Mouse (Mus musculus) intestine, postnatal 0 days (tissue): ENCODE results near the gene Nr1i3. TPM values are rescaled to one million over a fixed set of nuclear protein-coding genes. Genes with fewer than 3 reads are reported as not detected.

Source experiments
- ATAC-seq: fragments of 200-750 bp; cut with Nextera tagmentation; 2 replicates; pipeline ENCODE4 v1.8.0; 2017; ENCODE audit warnings: mild to moderate bottlenecking, moderate TSS enrichment, moderate library complexity
- H3K27ac ChIP-seq: fragments of 300-500 bp; sonication (generic); 2 replicates; pipeline ENCODE4 v1.5.1; 2014; ENCODE audit warnings: mild to moderate bottlenecking, low read depth, low read length, moderate library complexity
- H3K27me3 ChIP-seq: fragments of 300-500 bp; sonication (generic); replicated peaks from 2 replicates; pipeline ENCODE4 v1.6.1; 2014; ENCODE audit warnings: low read length, mixed read lengths; ENCODE audit not compliant: control insufficient read depth, insufficient read depth
- H3K36me3 ChIP-seq: fragments of 300-500 bp; sonication (generic); 2 replicates; pipeline ENCODE4 v1.6.1; 2014; ENCODE audit warnings: mild to moderate bottlenecking, moderate library complexity; ENCODE audit not compliant: control insufficient read depth, insufficient read depth
- H3K4me1 ChIP-seq: fragments of 300-500 bp; sonication (generic); replicated peaks from 2 replicates; pipeline ENCODE4 v1.6.1; 2014; ENCODE audit warnings: antibody characterized with exemption, low read length, mixed read lengths; ENCODE audit not compliant: control insufficient read depth, insufficient read depth
- H3K4me2 ChIP-seq: fragments of 300-500 bp; sonication (generic); replicated peaks from 2 replicates; pipeline ENCODE4 v1.6.1; 2014; ENCODE audit warnings: low read depth, mild to moderate bottlenecking, moderate library complexity
- H3K4me3 ChIP-seq: fragments of 300-500 bp; sonication (generic); 2 replicates; pipeline ENCODE4 v1.5.1; 2014; ENCODE audit warnings: low read depth, low read length
- H3K9ac ChIP-seq: fragments of 300-500 bp; sonication (generic); 2 replicates; pipeline ENCODE4 v1.6.1; 2014; ENCODE audit warnings: mild to moderate bottlenecking, low read depth, low read length
- H3K9me3 ChIP-seq: fragments of 300-500 bp; sonication (generic); 2 replicates; pipeline ENCODE4 v1.6.1; 2016; ENCODE audit warnings: mixed run types; ENCODE audit not compliant: control insufficient read depth
- CTCF ChIP-seq: sonication (generic); IDR thresholded peaks from 2 replicates; pipeline ENCODE4 v1.5.1; 2016; ENCODE audit warnings: low read depth, mild to moderate bottlenecking, control low read depth, antibody characterized with exemption, moderate library complexity
- WGBS: fragments of 180-500 bp; shearing (Covaris S2); extraction: QIAGEN DNeasy Blood & Tissue Kit; methylation state at CpG from one replicate; pipeline ENCODE4 v1.1.7; 2014; 5-methylcytosine and 5-hydroxymethylcytosine counted together
- polyA plus RNA-seq: library from polyadenylated mRNA; unstranded; fragments of >200 nt; fragmentation: Nextera tagmentation; extraction: Ambion mirVana; gene quantifications from 2 replicates; pipeline ENCODE4 v1.2.1, GENCODE M21; 2015

Nr1i3 gene
- polyA plus RNA-seq, 1 experiment from 2014 or later, result 30.9 TPM

DNA sequence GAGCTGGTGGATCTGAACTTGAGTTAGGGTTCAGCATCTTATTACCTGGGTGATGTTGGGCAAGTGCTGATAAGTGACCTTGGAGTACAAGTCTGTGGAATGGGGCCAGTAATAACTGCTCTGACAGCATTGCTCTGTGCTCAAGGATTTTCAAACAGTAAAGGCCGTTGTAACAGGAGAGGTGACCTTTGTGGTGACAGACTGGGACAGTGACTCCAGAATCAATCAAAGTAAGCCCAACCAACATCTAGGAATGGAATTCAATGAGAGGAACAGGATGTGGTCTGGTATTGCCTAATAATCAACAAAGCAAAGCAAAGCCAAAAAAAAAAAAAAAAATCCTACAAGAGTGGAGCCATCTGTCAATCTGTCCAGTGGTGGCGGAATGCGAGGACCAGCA lies 46.5 kb downstream of the Nr1i3 start:
- no peak overlapping the region for H3K9ac ChIP-seq
- H3K9me3 ChIP-seq, result no peaks in the 10 kb centered on the region
- H3K4me1 ChIP-seq, result peaks cover 4% of the 10 kb centered on the region; the same call in 1 of the 2 replicates
- H3K27me3 ChIP-seq, result no peaks in the 10 kb centered on the region
- no peak for TF ChIP-seq CTCF
- H3K36me3 ChIP-seq, result 0 out of 2 replicates have a peak, but pooled peaks cover 3% of the 10 kb centered on the region
- no peak overlapping the region for H3K27ac ChIP-seq
- H3K4me2 ChIP-seq, result no peak overlapping the region
- 57% methylated on average over 3 of the region's 3 CpGs for WGBS
- ATAC-seq, result no peak
- no peak overlapping the region for H3K4me3 ChIP-seq

- WGBS, result 7% methylated on average over 8 of the region's 8 CpGs
- no peak for TF ChIP-seq CTCF
- no peaks in the 10 kb centered on the region for H3K36me3 ChIP-seq
- peak overlapping the region; percentile 68; the same call in 1 of the 2 replicates for H3K27ac ChIP-seq
- H3K4me3 ChIP-seq, result no peak overlapping the region
- no peaks in the 10 kb centered on the region for H3K9me3 ChIP-seq
- H3K4me2 ChIP-seq, result peak overlapping the region; percentile 41
- H3K27me3 ChIP-seq, result no peaks in the 10 kb centered on the region
- ATAC-seq, result peak; percentile 41; the same call in 1 of the 2 replicates
- no peak overlapping the region for H3K9ac ChIP-seq
- peaks cover 4% of the 10 kb centered on the region; the same call in 1 of the 2 replicates for H3K4me1 ChIP-seq
Measured at GRCm38 (mm10) chr1:171262594-171263130, 48.9 kb downstream of the Nr1i3 start.

GRCm38 (mm10) chr1:171263185-171263611 lies 49.4 kb downstream of the Nr1i3 start:
- Histone ChIP-seq H3K27me3 (no peaks in the 10 kb centered on the region), H3K4me1 (peaks cover 4% of the 10 kb centered on the region; the same call in 1 of the 2 replicates), H3K4me2 (peak overlapping the region; percentile 41; the same call in 1 of the 2 replicates), H3K9me3 (no peaks in the 10 kb centered on the region), H3K27ac (peak overlapping the region; percentile 64; the same call in 1 of the 2 replicates), H3K36me3 (no peaks in the 10 kb centered on the region), H3K4me3 (no peak overlapping the region), H3K9ac (no peak overlapping the region)
- WGBS, result 6% methylated on average over 2 of the region's 2 CpGs
- TF ChIP-seq CTCF, result no peak
- ATAC-seq, result peak; percentile 69

DNA sequence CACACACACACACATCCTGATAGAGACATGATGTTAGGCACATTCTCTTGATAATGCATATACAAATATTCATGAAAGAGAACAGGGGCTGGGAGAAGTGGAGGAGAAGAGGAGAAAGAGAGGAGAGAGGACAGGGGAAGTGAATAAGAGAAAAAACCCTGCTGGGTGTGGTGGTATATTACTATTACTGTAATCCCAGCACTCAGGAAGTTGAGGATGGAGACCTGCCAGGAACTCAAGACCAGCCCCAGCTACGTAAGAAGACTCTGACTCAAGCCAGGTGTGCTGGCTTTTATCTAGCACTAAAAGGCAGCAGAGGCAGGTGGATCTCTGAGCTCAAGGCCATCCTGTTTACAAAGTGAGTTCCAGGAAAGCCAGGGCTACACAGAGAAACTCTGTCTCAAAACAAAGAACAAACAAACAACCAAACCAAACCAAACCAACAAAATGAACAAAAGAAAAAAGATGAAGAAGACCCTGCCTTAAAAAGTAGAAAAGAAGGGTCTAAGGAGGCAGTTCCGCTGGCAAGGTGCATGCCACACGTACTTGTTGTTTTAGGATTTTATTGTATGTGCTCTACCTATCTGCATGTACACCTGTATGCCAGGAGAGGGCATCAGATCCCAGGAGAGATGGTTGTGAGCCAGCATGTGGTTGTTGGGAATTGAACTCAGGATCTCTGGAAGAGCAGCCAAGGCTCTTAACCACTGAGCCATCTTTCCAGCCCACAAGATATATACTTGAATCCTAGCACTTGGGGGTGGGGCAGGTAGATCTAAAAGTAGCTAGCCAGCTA lies 50.1 kb downstream of the Nr1i3 start:
- Histone ChIP-seq H3K27me3 (no peaks in the 10 kb centered on the region), H3K9ac (no peak overlapping the region), H3K36me3 (no peaks in the 10 kb centered on the region), H3K27ac (peak overlapping the region; percentile 64; the same call in 1 of the 2 replicates), H3K4me3 (no peak overlapping the region), H3K9me3 (no peaks in the 10 kb centered on the region), H3K4me1 (peaks cover 4% of the 10 kb centered on the region; the same call in 1 of the 2 replicates), H3K4me2 (no peak overlapping the region)
- ATAC-seq, result 0 out of 2 replicates have a peak, but pooled peaks have one; percentile 5
- 74% methylated on average over 3 of the region's 3 CpGs for WGBS
- peak; percentile 53 for TF ChIP-seq CTCF

- H3K36me3 ChIP-seq, result no peaks in the 10 kb centered on the region
- no peak for TF ChIP-seq CTCF
- no peaks in the 10 kb centered on the region for H3K27me3 ChIP-seq
- no peak overlapping the region for H3K27ac ChIP-seq
- H3K4me3 ChIP-seq, result no peak overlapping the region
- no peak for ATAC-seq
- 41% methylated on average over 4 of the region's 4 CpGs for WGBS
- no peaks in the 10 kb centered on the region for H3K9me3 ChIP-seq
- H3K4me1 ChIP-seq, result peaks cover 5% of the 10 kb centered on the region; the same call in 1 of the 2 replicates
- H3K4me2 ChIP-seq, result no peak overlapping the region
- H3K9ac ChIP-seq, result no peak overlapping the region
Measured at GRCm38 (mm10) chr1:171265971-171266744, 52.4 kb downstream of the Nr1i3 start.

DNA sequence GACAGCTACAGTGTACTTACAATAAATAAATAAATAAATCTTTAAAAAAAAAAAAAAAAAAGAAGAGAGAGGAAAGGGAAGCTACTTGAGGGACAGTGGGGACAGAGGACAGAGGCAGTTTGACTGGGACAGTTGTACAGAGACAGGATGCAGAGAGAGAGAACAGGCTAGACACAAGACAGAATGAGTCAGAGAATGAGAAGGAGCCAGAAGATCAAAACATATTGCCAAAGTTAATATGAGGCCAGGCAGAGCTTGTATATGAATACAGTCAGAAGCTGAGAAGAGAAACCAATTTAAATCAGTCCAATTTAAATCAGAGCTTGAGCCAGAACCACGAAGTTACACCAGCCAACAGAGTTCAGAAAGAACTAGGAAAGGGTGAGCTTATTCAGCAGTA lies 54.6 kb downstream of the Nr1i3 start:
- Histone ChIP-seq H3K4me3 (no peak overlapping the region), H3K27ac (no peak overlapping the region), H3K9me3 (no peaks in the 10 kb centered on the region), H3K4me1 (0 out of 2 replicates have a peak, but pooled peaks cover 4% of the 10 kb centered on the region), H3K27me3 (no peaks in the 10 kb centered on the region), H3K9ac (no peak overlapping the region), H3K4me2 (no peak overlapping the region), H3K36me3 (peaks cover 11% of the 10 kb centered on the region)
- TF ChIP-seq CTCF, result no peak
- WGBS, result 61% methylated on average over 1 of the region's 1 CpGs
- no peak for ATAC-seq
